Mouse (Mus musculus): ENCODE measurements around the gene Pacs2. TPM values are rescaled to one million over a fixed set of nuclear protein-coding genes. Genes with fewer than 3 reads are reported as not detected.
A peak's percentile ranks its signal among the peaks of the same experiment; 100 is the strongest.

Pacs2 gene
- total and polyA plus RNA-seq, 3 experiments, result 29.8 to 69.7 (median 62.5) TPM

DNA sequence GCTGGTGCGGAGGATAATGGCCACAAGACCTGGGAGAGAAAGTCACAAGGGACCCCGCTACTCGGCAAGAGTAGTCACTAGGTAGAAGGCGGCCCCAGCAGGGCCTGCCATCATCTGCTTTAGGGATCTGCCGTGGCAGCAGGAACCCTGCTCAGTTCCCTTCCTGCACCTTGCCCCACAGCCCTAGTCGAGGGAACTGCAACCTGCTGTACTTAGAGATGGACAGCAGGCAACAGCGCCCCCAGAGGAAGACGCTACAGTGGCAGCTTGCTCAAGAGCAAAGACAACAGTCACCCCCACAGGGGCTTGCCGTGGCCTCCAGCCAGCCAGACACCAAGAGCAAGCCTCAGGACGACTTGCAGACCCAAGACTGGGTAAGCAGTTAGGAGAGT lies 60.8 kb downstream of the Pacs2 start (continued):
- peak; percentile 67 for TF ChIP-seq TCF12 (IDR thresholded peaks at IDR 0.05; ENCODE audit: low read depth, low read length)

DNA sequence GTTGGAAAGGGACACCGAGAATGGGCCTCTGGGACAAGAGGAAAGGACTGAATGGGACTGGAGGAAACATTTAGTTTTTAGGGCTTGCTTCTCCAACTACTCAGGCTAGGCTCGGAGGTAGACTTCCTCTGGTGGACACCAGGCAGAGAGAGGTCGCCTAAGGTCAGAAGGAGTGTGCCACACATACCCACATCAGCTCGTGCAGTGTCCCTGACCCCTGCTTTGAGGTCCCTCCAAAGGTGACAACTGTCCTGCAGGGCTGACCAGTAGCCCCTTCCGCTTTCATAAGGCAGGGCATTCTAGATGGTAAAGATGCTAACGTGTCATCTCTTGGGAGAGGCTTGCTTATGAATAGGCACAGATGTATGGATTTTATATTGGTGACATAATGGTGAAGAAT lies 61.2 kb downstream of the Pacs2 start:
- peaks cover 0 to 4% of the 10 kb centered on the region in 2 experiments; a peak in 1 of 4 replicates for H3K36me3 ChIP-seq (ENCODE audit: control insufficient read depth in 1 of 2, insufficient read depth in 2 of 2, low read length in 2 of 2)
- H3K27ac ChIP-seq (ENCODE audit: control insufficient read depth, low read depth, low read length), result no peak overlapping the region
- H3K79me2 ChIP-seq (ENCODE audit: control insufficient read depth, insufficient read depth, low read length, poor library complexity), result peaks cover 3% of the 10 kb centered on the region; the same call in 1 of the 2 replicates
- peaks cover 2 to 8% of the 10 kb centered on the region in 2 experiments; a peak in 3 of 4 replicates for H3K27me3 ChIP-seq (ENCODE audit: control insufficient read depth in 1 of 2, insufficient read depth in 2 of 2, low read length in 2 of 2)
- H3K9ac ChIP-seq (ENCODE audit: control insufficient read depth, low read depth, low read length, poor library complexity, severe bottlenecking), result peak overlapping the region; percentile 64
- no peaks in the 10 kb centered on the region for H3K9me3 ChIP-seq (replicated peaks; ENCODE audit: insufficient read depth, low read length)
- peaks cover 0 to 14% of the 10 kb centered on the region in 2 experiments; a peak in 2 of 4 replicates for H3K4me1 ChIP-seq (ENCODE audit: control insufficient read depth in 1 of 2, insufficient read depth in 2 of 2, low read length in 2 of 2)
- DNase-seq (ENCODE audit: low read depth, low spot score), result no peak
- TF ChIP-seq GABPA (IDR thresholded peaks at IDR 0.05; ENCODE audit: low read depth, low read length), result no peak
- no peak for TF ChIP-seq NELFE (IDR thresholded peaks at IDR 0.05; ENCODE audit: low read depth, low read length)
- TF ChIP-seq TAL1 (IDR thresholded peaks at IDR 0.05; ENCODE audit: low read length), result no peak
- no peak for TF ChIP-seq MYC (IDR thresholded peaks at IDR 0.05; ENCODE audit: low read depth, low read length)
- TF ChIP-seq SMC3 (IDR thresholded peaks at IDR 0.05; ENCODE audit: low read depth, low read length), result no peak
- no peak for TF ChIP-seq MAFK (IDR thresholded peaks at IDR 0.05; ENCODE audit: borderline replicate concordance, low read depth, low read length)
- TF ChIP-seq ZNF384 (IDR thresholded peaks at IDR 0.05; ENCODE audit: low read depth, low read length), result no peak
- peak overlapping the region; percentile 27 to 30; a peak in 3 of 4 replicates for H3K4me3 ChIP-seq (ENCODE audit: control insufficient read depth in 1 of 2, insufficient read depth in 1 of 2, low read depth in 2 of 2, low read length in 2 of 2)

DNA sequence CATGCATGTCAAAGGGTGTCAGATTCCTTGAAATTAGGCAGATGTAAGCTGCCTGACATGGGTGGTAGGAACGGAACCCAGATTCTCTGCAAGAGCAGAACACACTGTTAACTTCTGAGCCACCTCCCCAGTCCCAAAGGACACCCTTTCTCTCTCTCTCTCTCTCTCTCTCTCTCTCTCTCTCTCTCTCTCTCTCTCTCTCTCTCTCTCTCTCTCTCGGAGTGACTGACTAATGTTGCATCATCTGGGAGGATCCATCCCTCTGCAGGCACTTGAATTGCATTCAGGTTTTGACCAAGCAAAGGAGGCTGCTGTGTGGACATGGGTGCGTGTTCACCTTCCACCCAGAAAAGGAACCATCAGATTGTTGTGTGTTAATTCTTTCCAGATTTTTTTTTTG lies 73.0 kb downstream of the Pacs2 start:
- H3K9me3 ChIP-seq (replicated peaks; ENCODE audit: insufficient read depth, low read length), result no peaks in the 10 kb centered on the region
- H3K27me3 ChIP-seq (ENCODE audit: control insufficient read depth in 1 of 2, insufficient read depth in 2 of 2, low read length in 2 of 2), result peaks cover 14 to 36% of the 10 kb centered on the region in 2 experiments
- no peaks in the 10 kb centered on the region for H3K36me3 ChIP-seq (ENCODE audit: control insufficient read depth in 1 of 2, insufficient read depth in 2 of 2, low read length in 2 of 2)
- no peak overlapping the region for H3K27ac ChIP-seq (ENCODE audit: control insufficient read depth, low read depth, low read length)
- H3K4me1 ChIP-seq (ENCODE audit: control insufficient read depth in 1 of 2, insufficient read depth in 2 of 2, low read length in 2 of 2), result peaks cover 0 to 7% of the 10 kb centered on the region in 2 experiments; a peak in 3 of 4 replicates
- no peak for DNase-seq (ENCODE audit: low read depth, low spot score)
- H3K9ac ChIP-seq (ENCODE audit: control insufficient read depth, low read depth, low read length, poor library complexity, severe bottlenecking), result no peak overlapping the region
- H3K79me2 ChIP-seq (ENCODE audit: control insufficient read depth, insufficient read depth, low read length, poor library complexity), result no peaks in the 10 kb centered on the region
- no peak overlapping the region for H3K4me3 ChIP-seq (ENCODE audit: control insufficient read depth in 1 of 2, insufficient read depth in 1 of 2, low read depth in 2 of 2, low read length in 2 of 2)
- TF ChIP-seq ETS1 (IDR thresholded peaks at IDR 0.05; ENCODE audit: low read depth, low read length) (no peak), JUND (IDR thresholded peaks at IDR 0.05; ENCODE audit: low read depth, low read length) (peak; percentile 88; the same call in 1 of the 2 replicates)

DNA sequence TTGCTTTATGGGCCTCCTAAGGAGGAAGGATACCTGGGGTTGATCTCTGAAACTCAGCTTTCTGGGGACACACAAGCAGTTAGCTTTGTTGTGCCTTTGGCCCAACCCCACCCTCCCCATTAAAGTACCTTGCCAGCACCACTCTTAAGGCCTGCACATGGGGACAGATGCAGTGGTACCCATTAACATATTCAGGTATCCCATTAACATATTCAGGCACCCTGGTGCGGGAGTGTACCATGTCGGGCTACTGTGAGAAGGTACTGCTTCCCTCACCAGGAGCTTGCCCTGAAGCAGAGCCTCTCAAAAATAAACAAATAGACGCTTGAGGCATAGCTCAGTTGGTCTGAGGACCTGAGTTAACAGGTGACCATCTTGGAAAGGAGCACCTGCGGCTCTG lies 73.7 kb downstream of the Pacs2 start:
- H3K27me3 ChIP-seq (ENCODE audit: control insufficient read depth in 1 of 2, insufficient read depth in 2 of 2, low read length in 2 of 2), result peaks cover 15 to 33% of the 10 kb centered on the region in 2 experiments

More for the DNA sequence above, 73.7 kb downstream of the Pacs2 start:
- no peak overlapping the region for H3K9ac ChIP-seq (ENCODE audit: control insufficient read depth, low read depth, low read length, poor library complexity, severe bottlenecking)
- no peaks in the 10 kb centered on the region for H3K79me2 ChIP-seq (ENCODE audit: control insufficient read depth, insufficient read depth, low read length, poor library complexity)
- peaks cover 0 to 7% of the 10 kb centered on the region in 2 experiments; a peak in 3 of 4 replicates for H3K4me1 ChIP-seq (ENCODE audit: control insufficient read depth in 1 of 2, insufficient read depth in 2 of 2, low read length in 2 of 2)
- no peak overlapping the region for H3K27ac ChIP-seq (ENCODE audit: control insufficient read depth, low read depth, low read length)
- H3K36me3 ChIP-seq (ENCODE audit: control insufficient read depth in 1 of 2, insufficient read depth in 2 of 2, low read length in 2 of 2), result no peaks in the 10 kb centered on the region
- no peak for DNase-seq (ENCODE audit: low read depth, low spot score)
- H3K4me3 ChIP-seq (ENCODE audit: control insufficient read depth in 1 of 2, insufficient read depth in 1 of 2, low read depth in 2 of 2, low read length in 2 of 2), result no peak overlapping the region
- no peaks in the 10 kb centered on the region for H3K9me3 ChIP-seq (replicated peaks; ENCODE audit: insufficient read depth, low read length)
- TF ChIP-seq JUND (IDR thresholded peaks at IDR 0.05; ENCODE audit: low read depth, low read length) (no peak), ELF1 (IDR thresholded peaks at IDR 0.05; ENCODE audit: low read depth, low read length) (no peak), BHLHE40 (IDR thresholded peaks at IDR 0.05; ENCODE audit: borderline replicate concordance, low read depth, low read length) (no peak), MAZ (IDR thresholded peaks at IDR 0.05; ENCODE audit: low read depth, low read length) (no peak), ETS1 (IDR thresholded peaks at IDR 0.05; ENCODE audit: low read depth, low read length) (no peak), HCFC1 (IDR thresholded peaks at IDR 0.05; ENCODE audit: low read depth, low read length) (no peak), CHD1 (IDR thresholded peaks at IDR 0.05; ENCODE audit: low read depth, low read length) (no peak), NRF1 (IDR thresholded peaks at IDR 0.05; ENCODE audit: insufficient read depth, low read depth, low read length, poor library complexity, severe bottlenecking) (no peak), ZKSCAN1 (IDR thresholded peaks at IDR 0.05; ENCODE audit: low read depth, low read length) (no peak), E2F4 (IDR thresholded peaks at IDR 0.05; ENCODE audit: borderline replicate concordance, low read depth, low read length) (no peak), TBP (IDR thresholded peaks at IDR 0.05; ENCODE audit: low read depth, low read length) (no peak), MYC (IDR thresholded peaks at IDR 0.05; ENCODE audit: low read depth, low read length) (no peak)

Data from MEL (cell line).